ENCODE assay signal across 16 mouse cellular contexts in the genomic region with DNA sequence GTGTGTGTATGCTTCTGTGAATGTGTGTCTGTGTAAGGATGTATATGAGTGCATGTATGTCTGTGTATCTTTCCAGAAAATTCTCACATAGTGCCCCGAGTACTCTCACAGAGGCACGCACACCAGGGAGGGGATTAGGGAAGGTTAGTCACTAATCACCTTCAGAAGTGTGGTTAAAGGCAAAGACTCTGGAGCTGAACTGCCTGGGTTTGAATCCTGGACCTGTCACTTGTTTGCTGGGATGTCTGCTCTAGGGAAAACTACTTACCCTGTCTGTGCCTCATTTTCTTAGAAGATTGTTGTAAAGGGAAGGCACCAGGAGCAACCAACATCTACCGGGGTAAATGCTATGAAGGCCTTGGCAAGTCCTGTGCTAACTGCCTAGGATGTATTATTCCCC. TPM values are rescaled to one million over a fixed set of nuclear protein-coding genes. Genes with fewer than 3 reads are reported as not detected.
DNase-seq lines count a peak whose midpoint lies in the region; ATAC-seq and TF ChIP-seq lines count a peak whose summit lies in the region.
"Had no signal": no experiment of that assay in that cellular context is flagged by ENCODE, and none has a peak within 500 bp of the region (broad histone marks: within the 10 kb centered on the region; RNA-seq: fewer than 3 reads in every experiment).

No protein-coding gene starts in this region.

- H3K36me3 ChIP-seq in heart, adult 2 months (ENCODE audit: control insufficient read depth, insufficient read depth, low read length), result peaks cover 8% of the 10 kb centered on the region
- H3K36me3 ChIP-seq in heart, embryonic 11.5 days (ENCODE audit: control insufficient read depth, insufficient read depth, low read length), result no peaks in the 10 kb centered on the region
- H3K36me3 ChIP-seq in kidney, embryonic 16.5 days (ENCODE audit: insufficient read depth, low read length), result no peaks in the 10 kb centered on the region
- no peaks in the 10 kb centered on the region for H3K36me3 ChIP-seq in limb, embryonic 13.5 days
- H3K36me3 ChIP-seq: neural tube, embryonic 13.5 days; stomach, embryonic 15.5 days had no signal

- no peak overlapping the region for H3K4me3 ChIP-seq in heart, adult 2 months
- H3K4me3 ChIP-seq in heart, embryonic 11.5 days (ENCODE audit: low read depth, low read length), result no peak overlapping the region
- no peak overlapping the region for H3K4me3 ChIP-seq in kidney, embryonic 16.5 days (ENCODE audit: low read length)
- H3K4me3 ChIP-seq in limb, embryonic 13.5 days, result no peak overlapping the region
- no peak overlapping the region for H3K4me3 ChIP-seq in left cerebral cortex, adult 2 months
- H3K4me3 ChIP-seq: neural tube, embryonic 13.5 days; stomach, embryonic 15.5 days had no signal

- peak overlapping the region; percentile 93 for H3K27ac ChIP-seq in heart, adult 2 months
- H3K27ac ChIP-seq in heart, embryonic 11.5 days (ENCODE audit: low read depth, low read length), result no peak overlapping the region
- peak overlapping the region; percentile 86; the same call in 1 of the 2 replicates for H3K27ac ChIP-seq in kidney, embryonic 16.5 days (ENCODE audit: low read length)
- H3K27ac ChIP-seq in limb, embryonic 13.5 days, result peak overlapping the region; percentile 55; the same call in 1 of the 2 replicates
- no peak overlapping the region for H3K27ac ChIP-seq in left cerebral cortex, adult 2 months
- H3K27ac ChIP-seq: neural tube, embryonic 13.5 days had no signal

- intact Hi-C loops in heart, adult 2 months (cut with DNase I), result loop anchor here (1.0 to 2.0 kb wide), 3 partner anchors 30 to 77 kb away; a partner anchor contains a TSS
- intact Hi-C loops in left cerebral cortex, adult 2 months (cut with DNase I), result no loop called here

- H3K4me1 ChIP-seq in heart, adult 2 months (ENCODE audit: control insufficient read depth, insufficient read depth, low read length), result peaks cover 24% of the 10 kb centered on the region
- H3K4me1 ChIP-seq in heart, embryonic 11.5 days (ENCODE audit: control insufficient read depth, insufficient read depth, low read length), result peaks cover 17% of the 10 kb centered on the region; the same call in 1 of the 2 replicates
- H3K4me1 ChIP-seq in kidney, embryonic 16.5 days (ENCODE audit: insufficient read depth, low read length), result peaks cover 19% of the 10 kb centered on the region; the same call in 1 of the 2 replicates
- H3K4me1 ChIP-seq in limb, embryonic 13.5 days, result peaks cover 28% of the 10 kb centered on the region

- no peak for TF ChIP-seq CTCF in heart, adult 2 months (IDR thresholded peaks at IDR 0.05)
- no peak for TF ChIP-seq CTCF in left cerebral cortex, adult 2 months (IDR thresholded peaks at IDR 0.05)

- H3K27me3 ChIP-seq in heart, adult 2 months (ENCODE audit: control insufficient read depth, insufficient read depth, low read length), result no peaks in the 10 kb centered on the region
- H3K27me3 ChIP-seq in heart, embryonic 11.5 days (ENCODE audit: control insufficient read depth, insufficient read depth, low read length), result no peaks in the 10 kb centered on the region
- no peaks in the 10 kb centered on the region for H3K27me3 ChIP-seq in kidney, embryonic 16.5 days (ENCODE audit: insufficient read depth, low read length)
- H3K27me3 ChIP-seq in limb, embryonic 13.5 days, result no peaks in the 10 kb centered on the region
- H3K27me3 ChIP-seq: neural tube, embryonic 13.5 days; stomach, embryonic 15.5 days had no signal

- H3K9ac ChIP-seq in heart, adult 2 months (ENCODE audit: low read depth, low read length), result peak overlapping the region; percentile 46; the same call in 1 of the 2 replicates
- H3K9ac ChIP-seq in heart, embryonic 11.5 days (ENCODE audit: low read depth, low read length), result no peak overlapping the region
- no peak overlapping the region for H3K9ac ChIP-seq in kidney, embryonic 16.5 days (replicated peaks; ENCODE audit: low read length)
- no peak overlapping the region for H3K9ac ChIP-seq in limb, embryonic 13.5 days
- H3K9ac ChIP-seq: neural tube, embryonic 13.5 days; stomach, embryonic 15.5 days had no signal

- H3K9me3 ChIP-seq in heart, embryonic 11.5 days (replicated peaks; ENCODE audit: control insufficient read depth, low read length), result no peaks in the 10 kb centered on the region
- no peaks in the 10 kb centered on the region for H3K9me3 ChIP-seq in kidney, embryonic 16.5 days (ENCODE audit: low read length)
- H3K9me3 ChIP-seq in limb, embryonic 13.5 days, result no peaks in the 10 kb centered on the region
- H3K9me3 ChIP-seq: neural tube, embryonic 13.5 days; stomach, embryonic 15.5 days had no signal

- TF ChIP-seq POLR2A in heart, adult 2 months (IDR thresholded peaks at IDR 0.05; ENCODE audit: insufficient read depth, low read depth, low read length), result no peak

- no peak for DNase-seq in heart, adult 2 months
- DNase-seq in kidney, postnatal 14 days, result no peak
- peak; percentile 34 for DNase-seq in NIH3T3 (ENCODE audit: low read depth)
- no peak for DNase-seq in left cerebral cortex, adult 2 months (ENCODE audit: extremely low spot score in 1 of 2, low spot score in 2 of 2)
- no peak for DNase-seq in right cerebral cortex, postnatal 10 days (ENCODE audit: low spot score in 2 of 2)
- DNase-seq: thymus, postnatal 25 days had no signal

- TF ChIP-seq EP300 in heart, adult 2 months (IDR thresholded peaks at IDR 0.05; ENCODE audit: insufficient read depth, low read depth, low read length), result no peak

- ATAC-seq in heart, embryonic 11.5 days (replicated peaks; ENCODE audit: insufficient number of reproducible peaks, low FRiP score, low TSS enrichment), result no peak
- no peak for ATAC-seq in kidney, embryonic 16.5 days (ENCODE audit: low FRiP score, low TSS enrichment)
- no peak for ATAC-seq in limb, embryonic 13.5 days (ENCODE audit: low FRiP score, low read depth)

- no peaks in the 10 kb centered on the region for H3K79me2 ChIP-seq in heart, adult 2 months (replicated peaks; ENCODE audit: control insufficient read depth, insufficient read depth, low read length)

- no peak overlapping the region for H3K4me2 ChIP-seq in heart, embryonic 11.5 days
- no peak overlapping the region for H3K4me2 ChIP-seq in kidney, embryonic 16.5 days (replicated peaks; ENCODE audit: low read depth, low read length)
- H3K4me2 ChIP-seq in limb, embryonic 13.5 days (replicated peaks), result no peak overlapping the region
- H3K4me2 ChIP-seq: neural tube, embryonic 13.5 days; stomach, embryonic 15.5 days had no signal

- 54% methylated on average over 3 of the region's 3 CpGs for WGBS in heart, adult 2 months
- WGBS in heart, embryonic 11.5 days (ENCODE audit: insufficient replicate concordance), result 53% methylated on average over 3 of the region's 3 CpGs
- WGBS in kidney, embryonic 16.5 days, result 68% methylated on average over 3 of the region's 3 CpGs
- 58% methylated on average over 3 of the region's 3 CpGs for WGBS in limb, embryonic 13.5 days

RNA-seq across cellular contexts. Expression of a gene that starts 22.3 kb away (rescaled TPM):
- total RNA-seq in heart, adult 2 months (2021), result not detected
- polyA plus RNA-seq in heart, adult 2 months (2012; rRNA removed), result not detected in 2 replicates
- polyA plus RNA-seq in heart, embryonic 11.5 days (2014; fragmentation: Nextera tagmentation; extraction: Ambion mirVana), result not detected in 2 replicates
- polyA plus RNA-seq in kidney, embryonic 16.5 days (2015; fragmentation: Nextera tagmentation; extraction: Ambion mirVana), result 0.19 TPM in 1 of 2 replicates, not detected in the other
- 0.96 and 0.98 TPM in 2 replicates for polyA plus RNA-seq in limb, embryonic 13.5 days (2015; fragmentation: Nextera tagmentation; extraction: Ambion mirVana)
- total RNA-seq in left cerebral cortex, adult 2 months (2021), result 1 to 10 TPM in 1 of 2 experiments, under 1 TPM in 1; 0.56 to 1.3 TPM
- total RNA-seq: adrenal gland, postnatal 14 days; hindbrain, postnatal 0 days; liver, adult 2 months; midbrain, postnatal 0 days had no signal
- polyA plus RNA-seq: forebrain, embryonic 11.5 days; hindbrain, postnatal 0 days; liver, adult 2 months; midbrain, postnatal 0 days; neural tube, embryonic 13.5 days; stomach, embryonic 15.5 days had no signal

Comparison
In these comparisons a context has a peak if more than half of its experiments do, and no peak if none do; other contexts are left out.
1. H3K27ac ChIP-seq: peak in heart, adult 2 months (single experiment), kidney, embryonic 16.5 days (single experiment) and limb, embryonic 13.5 days (single experiment); none in heart, embryonic 11.5 days (single experiment) and left cerebral cortex, adult 2 months (single experiment).